Mouse (Mus musculus) ES-Bruce4 (cell line): ENCODE results near the gene Vps50. TPM values are rescaled to one million over a fixed set of nuclear protein-coding genes. Genes with fewer than 3 reads are reported as not detected.
"Not testable (repeated sequence)": the region's sequence is repeated elsewhere in the genome, so short reads cannot be mapped to it uniquely, and the experiment has no call there.

ENCODE experiments used
- H3K27ac ChIP-seq: 2 replicates; pipeline ENCODE4 v1.5.1; 2012; ENCODE audit warnings: low read length, inconsistent platforms; ENCODE audit not compliant: insufficient read depth
- H3K27me3 ChIP-seq: 2 replicates; pipeline ENCODE4 v1.6.1; 2012; ENCODE audit warnings: mild to moderate bottlenecking, low read length, inconsistent platforms; ENCODE audit not compliant: control insufficient read depth, poor library complexity, insufficient read depth, severe bottlenecking
- H3K36me3 ChIP-seq: 2 replicates; pipeline ENCODE4 v1.6.1; 2012; ENCODE audit warnings: inconsistent platforms, mild to moderate bottlenecking, low read length, moderate library complexity; ENCODE audit not compliant: control insufficient read depth, poor library complexity, insufficient read depth, severe bottlenecking
- H3K4me1 ChIP-seq: one replicate; pipeline ENCODE4 v1.8.1; 2011; ENCODE audit warnings: low read length; ENCODE audit not compliant: control insufficient read depth, insufficient read depth
- H3K4me3 ChIP-seq: 2 replicates; pipeline ENCODE4 v1.5.1; 2011; ENCODE audit warnings: low read depth, mild to moderate bottlenecking, low read length
- H3K9ac ChIP-seq: 2 replicates; pipeline ENCODE4 v1.6.1; 2012; ENCODE audit warnings: low read depth, mild to moderate bottlenecking, inconsistent platforms; ENCODE audit not compliant: poor library complexity, severe bottlenecking
- H3K9me3 ChIP-seq: replicated peaks from 2 replicates; pipeline ENCODE4 v1.6.1; 2012; ENCODE audit warnings: mild to moderate bottlenecking, low read length, inconsistent platforms; ENCODE audit not compliant: control insufficient read depth, poor library complexity, insufficient read depth, severe bottlenecking
- CTCF ChIP-seq: IDR thresholded peaks from one replicate; pipeline ENCODE4 v1.8.1; 2011; ENCODE audit warnings: low read depth, low read length
- EP300 ChIP-seq: IDR thresholded peaks from 2 replicates; pipeline ENCODE4 v1.6.1; 2011; ENCODE audit warnings: low read depth, low read length; ENCODE audit not compliant: insufficient read depth
- POLR2A ChIP-seq: IDR thresholded peaks from one replicate; pipeline ENCODE4 v1.8.1; 2011; ENCODE audit warnings: low read length; ENCODE audit not compliant: insufficient read depth
- polyA plus RNA-seq: library from polyadenylated mRNA; stranded (reverse); fragments of >200 nt; gene quantifications from 2 replicates; pipeline ENCODE4 v1.2.4, GENCODE M21; 2011; ENCODE audit warnings: low read depth; ENCODE audit not compliant: missing spikeins, insufficient read depth, insufficient read length

Vps50 gene
- polyA plus RNA-seq, 1 experiment = 29.1 TPM

GRCm38 (mm10) chr6:3612827-3613226, 114.6 kb downstream of the Vps50 start:
- no peak for TF ChIP-seq EP300
- no peak for TF ChIP-seq CTCF
- no peak for TF ChIP-seq POLR2A
- no peak overlapping the region for H3K9ac ChIP-seq
- no peaks in the 10 kb centered on the region for H3K36me3 ChIP-seq
- no peaks in the 10 kb centered on the region for H3K9me3 ChIP-seq
- no peaks in the 10 kb centered on the region for H3K4me1 ChIP-seq
- H3K27ac ChIP-seq = no peak overlapping the region
- H3K27me3 ChIP-seq = no peaks in the 10 kb centered on the region
- no peak overlapping the region for H3K4me3 ChIP-seq

- not testable (repeated sequence) for H3K4me1 ChIP-seq, H3K27me3 ChIP-seq, H3K9ac ChIP-seq, H3K9me3 ChIP-seq, H3K36me3 ChIP-seq, H3K4me3 ChIP-seq, H3K27ac ChIP-seq
These were observed 122.5 kb downstream of the Vps50 start for GRCm38 (mm10) chr6:3620428-3621387.

Other genes with a start within 250 kb of the Vps50 start
- gene Samd9l, start 98.8 kb upstream of the Vps50 start, polyA plus RNA-seq = not detected in 2 replicates
- gene Hepacam2, start 84 bp upstream of the Vps50 start, polyA plus RNA-seq = 0.40 and 0.88 TPM in 2 replicates